Mouse (Mus musculus): ENCODE data around the gene Pdzrn3. TPM values are rescaled to one million over a fixed set of nuclear protein-coding genes. Genes with fewer than 3 reads are reported as not detected.

Pdzrn3 gene
- polyA plus RNA-seq, 1 experiment from 2014 or later: 0.54 TPM

DNA sequence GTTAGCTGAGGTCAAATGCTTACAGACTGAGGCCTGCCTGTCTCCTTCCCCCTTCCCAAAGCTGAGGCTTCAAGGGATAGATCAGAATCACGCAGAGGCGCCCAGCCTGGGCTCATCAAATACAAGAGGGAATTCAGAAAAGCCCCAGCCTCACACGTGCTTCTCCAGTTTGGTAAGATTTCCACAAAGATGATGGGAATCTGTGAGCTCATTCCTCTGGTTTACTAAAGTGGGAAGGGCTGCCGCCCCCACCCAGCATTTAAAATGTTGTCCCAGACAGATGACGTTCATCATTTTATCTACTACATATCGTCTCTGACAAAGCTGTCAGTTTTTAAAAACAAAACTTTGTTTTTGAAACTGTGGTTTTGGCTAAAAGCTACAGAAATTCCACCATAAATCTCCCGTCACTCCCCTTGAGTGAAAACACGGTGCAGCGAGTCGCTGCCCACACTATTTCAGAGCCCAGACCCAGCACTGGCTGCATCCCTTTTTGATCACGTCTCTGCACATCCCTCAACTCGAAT is 17.4 kb downstream of the Pdzrn3 start:
- Histone ChIP-seq H3K36me3 (ENCODE audit: control insufficient read depth, insufficient read depth) (no peaks in the 10 kb centered on the region), H3K27ac (ENCODE audit: low read length) (no peak overlapping the region), H3K4me2 (ENCODE audit: low read depth, low read length) (no peak overlapping the region), H3K27me3 (ENCODE audit: control insufficient read depth, insufficient read depth, low read depth, low read length) (no peaks in the 10 kb centered on the region), H3K4me1 (ENCODE audit: control insufficient read depth, low read depth, low read length) (no peaks in the 10 kb centered on the region), H3K4me3 (ENCODE audit: low read depth, low read length) (no peak overlapping the region), H3K9ac (ENCODE audit: low read depth, low read length) (no peak overlapping the region), H3K9me3 (replicated peaks; ENCODE audit: control insufficient read depth, low read length) (no peaks in the 10 kb centered on the region)
- ATAC-seq (ENCODE audit: low read depth): no peak
- whole genome bisulfite sequencing (ENCODE audit: insufficient replicate concordance): 57% methylated on average over 12 of the region's 12 CpGs

DNA sequence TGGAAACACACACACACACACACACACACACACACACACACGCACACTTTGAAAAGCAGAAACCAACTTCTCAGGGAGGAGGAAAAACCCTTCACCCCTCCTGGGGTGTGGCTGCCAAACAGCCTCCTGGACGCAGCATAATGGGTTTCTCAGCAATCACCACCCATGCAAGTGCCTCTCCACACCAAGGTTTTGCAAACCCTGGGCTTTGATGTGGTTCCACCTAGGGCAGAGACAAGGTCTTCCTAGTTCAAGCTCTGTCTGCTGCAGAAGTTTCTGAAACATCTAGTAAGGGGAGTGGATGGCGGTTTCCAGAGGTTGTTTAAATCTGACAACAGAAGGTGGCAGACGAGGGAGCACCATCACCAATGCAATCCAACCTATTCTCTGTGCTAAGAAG is 18.1 kb downstream of the Pdzrn3 start:
- no peaks in the 10 kb centered on the region for H3K36me3 ChIP-seq (ENCODE audit: control insufficient read depth, insufficient read depth)
- no peaks in the 10 kb centered on the region for H3K4me1 ChIP-seq (ENCODE audit: control insufficient read depth, low read depth, low read length)
- H3K9ac ChIP-seq (ENCODE audit: low read depth, low read length): no peak overlapping the region

DNA sequence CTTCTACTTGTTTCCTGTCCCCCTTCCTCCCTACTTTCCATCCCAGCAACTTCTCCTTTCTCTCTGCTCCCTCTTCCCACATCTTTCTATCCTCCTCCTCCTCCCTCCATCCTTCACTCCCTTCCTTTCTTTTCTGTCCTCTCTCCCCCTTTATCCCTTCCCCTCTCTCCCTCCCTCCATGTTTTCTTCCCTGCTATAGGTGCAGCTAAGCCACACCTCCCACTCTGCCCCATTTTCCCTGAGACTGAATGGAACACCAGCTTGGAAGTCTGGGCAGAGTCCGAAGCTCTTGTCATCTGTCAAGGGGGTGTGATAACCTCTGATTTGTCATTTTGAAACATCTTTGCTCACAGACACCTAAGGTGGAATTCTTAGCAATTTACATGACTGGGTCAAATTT is 22.8 kb downstream of the Pdzrn3 start:
- ATAC-seq (ENCODE audit: low read depth): no peak
- no peaks in the 10 kb centered on the region for H3K36me3 ChIP-seq (ENCODE audit: control insufficient read depth, insufficient read depth)
- WGBS (ENCODE audit: insufficient replicate concordance): 29% methylated on average over 1 of the region's 1 CpGs
- no peaks in the 10 kb centered on the region for H3K9me3 ChIP-seq (replicated peaks; ENCODE audit: control insufficient read depth, low read length)
- no peak overlapping the region for H3K4me2 ChIP-seq (ENCODE audit: low read depth, low read length)
- H3K4me3 ChIP-seq (ENCODE audit: low read depth, low read length): no peak overlapping the region
- H3K9ac ChIP-seq (ENCODE audit: low read depth, low read length): no peak overlapping the region
- no peaks in the 10 kb centered on the region for H3K4me1 ChIP-seq (ENCODE audit: control insufficient read depth, low read depth, low read length)
- no peak overlapping the region for H3K27ac ChIP-seq (ENCODE audit: low read length)
- no peaks in the 10 kb centered on the region for H3K27me3 ChIP-seq (ENCODE audit: control insufficient read depth, insufficient read depth, low read depth, low read length)

More for the DNA sequence above, 18.1 kb downstream of the Pdzrn3 start:
- 42% methylated on average over 4 of the region's 4 CpGs for WGBS (ENCODE audit: insufficient replicate concordance)
- H3K27ac ChIP-seq (ENCODE audit: low read length): no peak overlapping the region
- H3K27me3 ChIP-seq (ENCODE audit: control insufficient read depth, insufficient read depth, low read depth, low read length): no peaks in the 10 kb centered on the region
- H3K9me3 ChIP-seq (replicated peaks; ENCODE audit: control insufficient read depth, low read length): no peaks in the 10 kb centered on the region
- no peak for ATAC-seq (ENCODE audit: low read depth)
- H3K4me3 ChIP-seq (ENCODE audit: low read depth, low read length): no peak overlapping the region
- H3K4me2 ChIP-seq (ENCODE audit: low read depth, low read length): no peak overlapping the region

DNA sequence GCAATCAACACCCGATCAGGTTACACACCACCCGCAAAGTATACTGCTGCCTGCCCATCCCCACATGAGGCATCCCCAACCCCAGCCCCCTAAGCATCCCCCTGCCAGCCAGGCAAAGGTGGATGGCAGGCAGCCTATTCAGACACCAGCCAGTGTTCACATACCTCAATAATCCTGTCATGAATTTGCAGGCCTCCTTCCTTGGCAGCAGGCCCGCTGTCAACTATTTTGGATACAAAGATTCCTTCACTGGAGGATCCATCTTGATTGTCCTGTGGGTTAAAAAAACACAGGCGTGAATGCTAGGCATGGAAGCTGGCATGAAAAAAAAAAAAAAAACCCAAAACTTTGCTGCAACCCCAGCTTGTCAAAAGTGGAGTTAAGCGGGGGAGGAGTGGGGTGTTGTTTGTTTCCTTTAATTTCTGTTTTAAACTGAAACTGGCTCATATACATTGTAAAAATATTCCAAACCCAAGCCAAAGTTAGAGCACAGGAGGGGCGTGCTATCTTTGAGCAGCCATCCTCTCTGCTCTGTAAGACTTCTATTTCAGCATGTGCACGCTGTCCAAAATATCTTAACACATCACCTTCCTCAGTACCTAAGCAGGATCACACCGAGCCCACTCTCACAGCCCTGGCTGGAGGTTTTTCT is 23.3 kb downstream of the Pdzrn3 start:
- ATAC-seq (ENCODE audit: low read depth): no peak
- Histone ChIP-seq H3K27ac (ENCODE audit: low read length) (no peak overlapping the region), H3K9me3 (replicated peaks; ENCODE audit: control insufficient read depth, low read length) (no peaks in the 10 kb centered on the region), H3K9ac (ENCODE audit: low read depth, low read length) (no peak overlapping the region), H3K36me3 (ENCODE audit: control insufficient read depth, insufficient read depth) (no peaks in the 10 kb centered on the region), H3K4me2 (ENCODE audit: low read depth, low read length) (no peak overlapping the region), H3K4me1 (ENCODE audit: control insufficient read depth, low read depth, low read length) (no peaks in the 10 kb centered on the region), H3K27me3 (ENCODE audit: control insufficient read depth, insufficient read depth, low read depth, low read length) (no peaks in the 10 kb centered on the region), H3K4me3 (ENCODE audit: low read depth, low read length) (no peak overlapping the region)
- 44% methylated on average over 8 of the region's 8 CpGs for WGBS (ENCODE audit: insufficient replicate concordance)

DNA sequence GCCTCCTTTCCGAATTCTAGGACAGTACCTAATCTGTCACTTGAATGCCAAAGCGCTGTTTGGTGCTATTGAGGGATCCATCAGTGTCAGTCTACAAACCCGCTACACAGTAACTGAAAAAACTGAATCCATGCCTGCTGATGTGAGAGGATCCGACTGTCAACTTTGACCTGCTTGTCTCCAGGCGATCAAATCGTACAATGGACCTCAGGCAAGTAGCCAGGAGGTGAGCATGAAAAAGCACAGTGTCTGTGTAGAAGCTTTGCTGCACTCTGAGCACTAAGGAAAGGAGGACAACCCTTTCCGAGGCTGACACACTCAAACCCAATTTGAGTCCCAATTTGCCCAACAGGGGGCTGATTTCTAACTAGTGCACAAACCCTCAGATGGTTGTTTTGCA is 24.0 kb downstream of the Pdzrn3 start:
- Histone ChIP-seq H3K27me3 (ENCODE audit: control insufficient read depth, insufficient read depth, low read depth, low read length) (no peaks in the 10 kb centered on the region), H3K4me1 (ENCODE audit: control insufficient read depth, low read depth, low read length) (no peaks in the 10 kb centered on the region), H3K4me3 (ENCODE audit: low read depth, low read length) (no peak overlapping the region), H3K27ac (ENCODE audit: low read length) (no peak overlapping the region), H3K4me2 (ENCODE audit: low read depth, low read length) (no peak overlapping the region), H3K9ac (ENCODE audit: low read depth, low read length) (no peak overlapping the region), H3K36me3 (ENCODE audit: control insufficient read depth, insufficient read depth) (no peaks in the 10 kb centered on the region), H3K9me3 (replicated peaks; ENCODE audit: control insufficient read depth, low read length) (no peaks in the 10 kb centered on the region)
- ATAC-seq (ENCODE audit: low read depth): no peak
- 62% methylated on average over 7 of the region's 7 CpGs for WGBS (ENCODE audit: insufficient replicate concordance)

DNA sequence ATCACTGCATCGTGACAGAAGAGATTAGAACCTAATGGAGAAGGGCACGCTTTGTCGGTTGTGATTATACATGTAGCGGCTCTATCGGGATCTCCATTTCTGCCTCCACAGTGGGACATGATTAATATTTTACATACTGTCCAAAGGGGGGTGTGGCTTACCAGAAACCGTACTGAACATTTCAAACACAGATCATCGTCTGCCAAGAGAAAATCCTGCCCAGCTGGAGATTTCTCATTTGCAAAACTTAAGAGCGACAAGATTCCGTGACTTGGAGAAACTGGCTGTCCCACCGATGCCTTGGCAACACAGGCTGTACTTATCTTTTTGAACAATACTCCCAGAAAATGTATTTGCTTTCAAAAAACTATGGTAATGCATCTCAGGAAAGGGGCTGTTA is 25.1 kb downstream of the Pdzrn3 start:
- Histone ChIP-seq H3K4me3 (ENCODE audit: low read depth, low read length) (no peak overlapping the region), H3K27ac (ENCODE audit: low read length) (no peak overlapping the region), H3K27me3 (ENCODE audit: control insufficient read depth, insufficient read depth, low read depth, low read length) (no peaks in the 10 kb centered on the region), H3K9ac (ENCODE audit: low read depth, low read length) (no peak overlapping the region), H3K36me3 (ENCODE audit: control insufficient read depth, insufficient read depth) (no peaks in the 10 kb centered on the region), H3K4me1 (ENCODE audit: control insufficient read depth, low read depth, low read length) (no peaks in the 10 kb centered on the region), H3K9me3 (replicated peaks; ENCODE audit: control insufficient read depth, low read length) (no peaks in the 10 kb centered on the region), H3K4me2 (ENCODE audit: low read depth, low read length) (no peak overlapping the region)
- WGBS (ENCODE audit: insufficient replicate concordance): 64% methylated on average over 10 of the region's 10 CpGs
- no peak for ATAC-seq (ENCODE audit: low read depth)

DNA sequence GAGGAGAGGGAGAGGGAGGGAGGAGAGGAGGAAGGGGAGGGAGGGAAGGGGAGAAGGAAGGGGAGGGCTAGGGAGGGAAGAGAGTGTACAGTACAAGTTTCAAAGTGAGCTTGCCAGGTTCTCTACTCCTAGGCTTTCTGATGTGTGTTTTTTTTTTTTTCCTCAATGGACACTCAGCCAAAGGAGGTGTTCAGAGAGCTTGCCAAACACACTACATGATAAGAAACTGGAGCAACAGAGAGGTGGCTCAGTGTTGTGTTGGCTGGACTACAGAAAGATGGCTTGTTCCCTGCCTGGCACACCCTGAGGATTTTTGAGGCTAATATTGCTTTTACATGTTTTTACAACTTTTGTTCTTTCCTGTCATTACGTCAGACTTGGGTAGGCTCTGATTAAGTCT is 26.6 kb downstream of the Pdzrn3 start:
- WGBS (ENCODE audit: insufficient replicate concordance): 56% methylated on average over 1 of the region's 1 CpGs
- Histone ChIP-seq H3K9ac (ENCODE audit: low read depth, low read length) (no peak overlapping the region), H3K27me3 (ENCODE audit: control insufficient read depth, insufficient read depth, low read depth, low read length) (no peaks in the 10 kb centered on the region), H3K36me3 (ENCODE audit: control insufficient read depth, insufficient read depth) (no peaks in the 10 kb centered on the region), H3K27ac (ENCODE audit: low read length) (no peak overlapping the region), H3K4me2 (ENCODE audit: low read depth, low read length) (no peak overlapping the region), H3K9me3 (replicated peaks; ENCODE audit: control insufficient read depth, low read length) (no peaks in the 10 kb centered on the region), H3K4me3 (ENCODE audit: low read depth, low read length) (no peak overlapping the region), H3K4me1 (ENCODE audit: control insufficient read depth, low read depth, low read length) (no peaks in the 10 kb centered on the region)
- ATAC-seq (ENCODE audit: low read depth): no peak

DNA sequence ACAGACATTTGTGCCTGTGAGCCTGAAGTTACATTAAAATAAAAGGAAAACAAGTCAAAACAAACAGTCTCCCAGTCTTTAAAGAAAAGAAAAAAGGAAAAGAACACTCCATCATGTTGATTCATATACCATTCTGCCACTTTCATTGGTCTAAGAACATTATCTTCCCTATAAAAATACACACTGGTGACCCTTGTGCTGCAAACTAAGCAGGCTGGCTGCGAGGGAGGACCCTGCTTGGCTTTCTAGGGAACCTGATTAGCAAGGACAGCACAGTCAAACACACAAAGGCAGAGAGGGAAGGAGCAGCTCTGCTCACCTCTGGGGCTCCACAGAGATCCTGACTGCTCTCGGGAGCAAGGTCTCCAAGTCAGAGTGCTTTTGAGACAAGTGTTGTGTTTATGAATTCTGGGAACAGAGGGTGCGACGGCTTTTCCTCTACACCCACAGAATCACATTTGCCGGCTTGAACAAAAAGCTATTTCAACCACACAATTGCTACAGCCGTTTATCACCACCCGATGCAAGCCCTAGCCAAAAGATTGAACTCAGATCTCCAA is 27.2 kb downstream of the Pdzrn3 start:
- Histone ChIP-seq H3K9ac (ENCODE audit: low read depth, low read length) (no peak overlapping the region), H3K27me3 (ENCODE audit: control insufficient read depth, insufficient read depth, low read depth, low read length) (no peaks in the 10 kb centered on the region), H3K36me3 (ENCODE audit: control insufficient read depth, insufficient read depth) (no peaks in the 10 kb centered on the region), H3K9me3 (replicated peaks; ENCODE audit: control insufficient read depth, low read length) (no peaks in the 10 kb centered on the region), H3K4me1 (ENCODE audit: control insufficient read depth, low read depth, low read length) (no peaks in the 10 kb centered on the region), H3K27ac (ENCODE audit: low read length) (no peak overlapping the region), H3K4me2 (ENCODE audit: low read depth, low read length) (no peak overlapping the region), H3K4me3 (ENCODE audit: low read depth, low read length) (no peak overlapping the region)
- WGBS (ENCODE audit: insufficient replicate concordance): 47% methylated on average over 7 of the region's 7 CpGs
- ATAC-seq (ENCODE audit: low read depth): no peak

DNA sequence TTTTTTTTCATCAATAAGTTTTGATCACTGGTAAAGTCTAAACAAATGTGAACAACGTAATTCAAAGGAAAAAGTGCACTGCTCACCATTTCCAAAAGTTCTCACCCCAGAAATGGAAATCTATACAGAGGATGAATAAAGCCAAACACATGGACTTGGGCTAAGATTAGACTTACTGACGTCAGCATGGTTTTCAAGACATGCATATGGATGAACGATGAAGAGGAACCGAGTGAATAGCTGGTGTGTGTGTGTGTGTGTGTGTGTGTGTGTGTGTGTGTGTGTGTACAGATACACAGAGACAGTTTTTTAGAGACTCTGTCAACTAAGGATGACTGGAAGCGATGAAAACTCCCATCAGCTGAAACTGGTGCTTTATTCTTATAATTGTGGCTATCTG is 29.2 kb downstream of the Pdzrn3 start:
- WGBS (ENCODE audit: insufficient replicate concordance): 62% methylated on average over 5 of the region's 5 CpGs
- H3K27ac ChIP-seq (ENCODE audit: low read length): no peak overlapping the region
- H3K36me3 ChIP-seq (ENCODE audit: control insufficient read depth, insufficient read depth): no peaks in the 10 kb centered on the region
- no peak overlapping the region for H3K9ac ChIP-seq (ENCODE audit: low read depth, low read length)
- no peaks in the 10 kb centered on the region for H3K4me1 ChIP-seq (ENCODE audit: control insufficient read depth, low read depth, low read length)
- H3K27me3 ChIP-seq (ENCODE audit: control insufficient read depth, insufficient read depth, low read depth, low read length): no peaks in the 10 kb centered on the region
- no peak overlapping the region for H3K4me3 ChIP-seq (ENCODE audit: low read depth, low read length)
- no peak for ATAC-seq (ENCODE audit: low read depth)
- no peaks in the 10 kb centered on the region for H3K9me3 ChIP-seq (replicated peaks; ENCODE audit: control insufficient read depth, low read length)
- no peak overlapping the region for H3K4me2 ChIP-seq (ENCODE audit: low read depth, low read length)

Data from liver, embryonic 16.5 days (tissue).